Mouse (Mus musculus) myocyte (in vitro differentiated cells): Measurements from ENCODE around the gene Cfap126.

Experiments
- E2F4 ChIP-seq: IDR thresholded peaks from one replicate; pipeline ENCODE4 v1.6.1; 2011; ENCODE audit warnings: mild to moderate bottlenecking, control low read depth, moderate library complexity; ENCODE audit not compliant: insufficient read depth
- MAX ChIP-seq: IDR thresholded peaks from one replicate; pipeline ENCODE4 v1.6.1; 2011; ENCODE audit warnings: low read depth, mild to moderate bottlenecking, control low read depth
- MYOD1 ChIP-seq, 3 experiments: IDR thresholded peaks; one replicate each; pipeline ENCODE4 v1.6.1; 2011; ENCODE audit warnings: control low read depth in 2 of 3, low read depth in 2 of 3, mild to moderate bottlenecking in 2 of 3, moderate library complexity in 1 of 3; ENCODE audit not compliant: insufficient read length in 2 of 3, control insufficient read depth in 1 of 3
- POLR2A ChIP-seq: IDR thresholded peaks from one replicate; pipeline ENCODE4 v1.6.1; 2011; ENCODE audit warnings: low read depth, mild to moderate bottlenecking, control low read depth, moderate library complexity; ENCODE audit not compliant: insufficient read length
- POLR2AphosphoS2 ChIP-seq: IDR thresholded peaks from one replicate; pipeline ENCODE4 v1.6.1; 2011; ENCODE audit warnings: low read depth, control low read depth; ENCODE audit not compliant: insufficient read length
- SRF ChIP-seq: IDR thresholded peaks from one replicate; pipeline ENCODE4 v1.6.1; 2011; ENCODE audit warnings: low read depth; ENCODE audit not compliant: control insufficient read depth, insufficient read length
- TCF12 ChIP-seq: IDR thresholded peaks from one replicate; pipeline ENCODE4 v1.6.1; 2011; ENCODE audit warnings: mild to moderate bottlenecking, control low read depth; ENCODE audit not compliant: poor library complexity, insufficient read depth, severe bottlenecking
- TCF3 ChIP-seq: IDR thresholded peaks from one replicate; pipeline ENCODE4 v1.6.1; 2011; ENCODE audit warnings: low read depth, control low read depth; ENCODE audit not compliant: insufficient read length
- USF1 ChIP-seq: IDR thresholded peaks from one replicate; pipeline ENCODE4 v1.6.1; 2011; ENCODE audit warnings: low read depth, mild to moderate bottlenecking, control low read depth, moderate library complexity

- no peak for TF ChIP-seq POLR2A
- TF ChIP-seq TCF12, result no peak
- no peak for TF ChIP-seq TCF3
- no peak for TF ChIP-seq E2F4
- TF ChIP-seq USF1, result no peak
- TF ChIP-seq MAX, result no peak
- no peak for TF ChIP-seq POLR2AphosphoS2
- TF ChIP-seq SRF, result no peak
- TF ChIP-seq MYOD1 (IDR thresholded peaks at IDR 0.05; ENCODE audit: control insufficient read depth in 1 of 3, insufficient read length in 2 of 3, low read depth in 2 of 3), result no peak
Observed at GRCm38 (mm10) chr1:171124398-171124797, 10.7 kb downstream of the Cfap126 start.
